Mouse (Mus musculus): ENCODE measurements at regions not wholly inside any gene's neighbourhood (a gene's known extent, or its start where the extent isn't known, plus 50 kb on each side); places are given as distances from the start of the nearest gene placed in this dataset.

GRCm38 (mm10) chr7:137522450-137522849 lies 85.0 kb downstream of the Glrx3 start:
- in situ Hi-C loops (cut with MboI, MseI): no loop called here

- in situ Hi-C loops (cut with MboI, MseI): no loop called here
These were observed 96.1 kb downstream of the Glrx3 start for GRCm38 (mm10) chr7:137533476-137533875.

- in situ Hi-C loops (cut with MboI, MseI): no loop called here
These were observed 112.6 kb downstream of the Glrx3 start for GRCm38 (mm10) chr7:137549991-137550390.

GRCm38 (mm10) chr7:137552551-137553198 lies 115.3 kb downstream of the Glrx3 start:
- in situ Hi-C loops (cut with MboI, MseI): no loop called here

DNA sequence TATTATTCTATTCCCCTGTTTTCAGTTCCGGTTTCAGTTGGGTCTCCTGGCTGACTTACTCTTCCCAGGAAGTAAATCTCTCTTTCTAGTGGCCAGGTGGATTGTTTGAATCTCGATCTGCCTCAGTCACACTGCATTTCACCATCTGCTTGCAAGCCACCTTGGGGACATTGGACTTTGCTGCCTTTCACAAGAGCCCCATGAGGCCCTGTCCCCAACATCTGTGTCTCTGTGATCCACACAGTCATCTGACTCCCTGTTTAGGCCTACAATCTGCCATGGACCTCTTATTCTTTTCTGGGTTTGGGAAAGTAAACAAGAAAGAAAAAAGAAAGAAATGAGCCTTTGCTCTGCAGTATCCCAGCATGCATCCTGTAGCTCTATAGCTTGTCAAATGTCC lies 118.1 kb downstream of the Glrx3 start:
- in situ Hi-C loops (cut with MboI, MseI): no loop called here

- in situ Hi-C loops (cut with MboI, MseI): no loop called here
These were observed 120.0 kb downstream of the Glrx3 start for GRCm38 (mm10) chr7:137557439-137557838.

- in situ Hi-C loops (cut with MboI, MseI): no loop called here
These were observed 121.5 kb downstream of the Glrx3 start for GRCm38 (mm10) chr7:137558871-137559270.

DNA sequence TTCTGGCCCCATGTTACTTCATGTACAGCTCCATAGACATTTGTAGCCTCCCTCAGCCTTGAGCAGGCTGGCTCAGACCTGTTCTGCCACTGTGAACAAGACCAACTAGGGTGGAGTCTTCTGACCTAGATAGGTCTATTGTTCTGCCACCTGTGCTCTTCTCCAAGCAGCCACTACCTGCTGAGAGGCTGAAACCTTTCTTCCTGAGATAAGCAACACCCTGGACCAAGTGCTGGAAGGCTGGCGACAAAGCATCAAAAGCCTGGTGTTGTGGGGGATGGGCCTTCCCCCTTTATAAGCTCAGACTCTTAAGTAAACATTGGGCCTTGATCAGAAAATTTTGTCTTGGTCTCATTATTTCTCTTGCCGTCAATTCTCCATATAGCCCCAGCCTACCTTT lies 132.8 kb downstream of the Glrx3 start:
- in situ Hi-C loops (cut with MboI, MseI): no loop called here

DNA sequence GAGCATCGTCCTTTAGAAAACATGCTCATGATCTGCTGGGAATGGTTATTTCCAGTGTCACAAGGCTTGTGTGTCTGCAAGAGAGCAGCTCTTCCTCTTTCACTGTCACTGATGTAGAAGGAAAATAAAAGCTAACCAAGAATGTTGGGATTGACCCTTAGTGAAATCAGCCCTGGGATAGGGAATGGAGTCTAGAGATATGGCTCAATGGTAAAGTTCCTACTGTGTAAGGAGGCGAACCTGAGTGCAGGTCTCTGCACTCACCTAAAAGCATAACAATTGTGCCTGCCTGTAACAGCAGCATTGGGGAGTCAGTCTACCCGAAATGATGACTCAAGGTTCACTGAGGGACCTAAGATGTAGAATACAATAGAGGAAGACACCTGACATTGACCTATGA lies 138.1 kb downstream of the Glrx3 start:
- in situ Hi-C loops (cut with MboI, MseI): no loop called here

DNA sequence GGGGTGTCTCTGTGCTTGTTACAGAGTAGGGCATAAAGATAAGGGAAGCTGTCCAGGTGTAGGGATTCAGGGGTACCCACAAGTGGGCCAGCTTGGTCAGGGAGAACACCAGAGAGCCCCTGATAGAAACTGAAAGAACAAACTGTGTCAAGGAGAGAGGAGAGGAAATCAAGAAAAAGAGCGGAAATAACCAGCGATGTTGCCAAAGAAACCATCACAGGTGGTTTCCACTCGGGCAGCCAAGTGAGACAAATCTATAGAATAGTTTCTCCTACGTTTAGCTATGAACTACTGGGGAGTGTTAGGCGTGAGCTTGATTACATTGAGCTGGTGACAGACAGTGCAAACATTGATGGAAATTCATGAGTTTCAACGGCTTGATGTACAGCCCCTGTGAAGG lies 138.8 kb downstream of the Glrx3 start:
- in situ Hi-C loops (cut with MboI, MseI): no loop called here

- in situ Hi-C loops (cut with MboI, MseI): loop anchor here (10.0 kb wide), 2 partner anchors 1079 to 1371 kb away; no protein-coding TSS in a partner anchor
These were observed 146.1 kb downstream of the Glrx3 start for GRCm38 (mm10) chr7:137583556-137583955.

- in situ Hi-C loops (cut with MboI, MseI): loop anchor here (10.0 kb wide), 2 partner anchors 1080 to 1370 kb away; no protein-coding TSS in a partner anchor
These were observed 147.5 kb downstream of the Glrx3 start for GRCm38 (mm10) chr7:137584916-137585315.

DNA sequence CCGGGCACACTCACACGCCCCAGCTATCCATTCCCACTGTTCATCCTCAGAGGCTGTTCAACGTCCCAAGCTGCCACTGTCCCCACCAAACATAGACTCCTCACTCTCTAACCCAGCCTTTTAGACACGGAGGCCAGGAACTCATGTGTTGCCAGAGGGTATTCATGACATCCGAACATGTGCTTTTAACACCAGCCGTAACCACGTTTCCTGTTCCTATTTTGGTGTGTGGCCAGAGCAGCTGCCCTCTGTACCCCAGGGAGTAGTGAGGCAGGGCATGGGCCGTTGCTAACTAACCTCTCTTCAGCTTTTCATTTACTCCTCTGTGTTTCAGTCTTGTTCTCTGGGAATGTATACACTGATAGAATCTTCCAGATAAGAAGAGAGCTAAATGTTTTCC lies 156.2 kb downstream of the Glrx3 start:
- in situ Hi-C loops (cut with MboI, MseI): no loop called here

GRCm38 (mm10) chr7:137595567-137595966 lies 158.2 kb downstream of the Glrx3 start:
- in situ Hi-C loops (cut with MboI, MseI): no loop called here

DNA sequence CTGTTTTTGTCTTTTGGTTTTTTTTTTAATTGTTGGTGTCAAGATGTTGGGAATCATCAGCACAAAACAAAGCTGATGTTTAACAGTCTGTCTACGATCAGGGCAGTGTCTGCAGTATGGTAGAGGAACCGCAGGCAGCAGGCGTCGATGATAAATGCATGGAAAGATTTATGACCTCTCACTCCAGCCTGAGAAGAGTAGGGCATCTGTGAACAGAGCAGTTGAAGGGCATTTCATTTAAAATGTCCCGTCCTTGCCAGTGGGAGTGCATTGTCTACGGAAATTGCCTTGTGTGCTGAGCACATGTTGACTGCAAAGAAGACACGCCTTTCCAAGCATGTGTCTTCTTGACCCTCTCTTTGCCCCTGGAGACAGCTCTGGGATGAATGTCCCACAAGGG lies 158.7 kb downstream of the Glrx3 start:
- in situ Hi-C loops (cut with MboI, MseI): no loop called here

- in situ Hi-C loops (cut with MboI, MseI): no loop called here
These were observed 165.6 kb downstream of the Glrx3 start for GRCm38 (mm10) chr7:137603039-137603438.

- in situ Hi-C loops (cut with MboI, MseI): no loop called here
These were observed 172.3 kb downstream of the Glrx3 start for GRCm38 (mm10) chr7:137609752-137610151.

GRCm38 (mm10) chr7:137611363-137611762 lies 173.9 kb downstream of the Glrx3 start:
- in situ Hi-C loops (cut with MboI, MseI): no loop called here

- in situ Hi-C loops (cut with MboI, MseI): no loop called here
These were observed 174.6 kb downstream of the Glrx3 start for GRCm38 (mm10) chr7:137611891-137612522.

DNA sequence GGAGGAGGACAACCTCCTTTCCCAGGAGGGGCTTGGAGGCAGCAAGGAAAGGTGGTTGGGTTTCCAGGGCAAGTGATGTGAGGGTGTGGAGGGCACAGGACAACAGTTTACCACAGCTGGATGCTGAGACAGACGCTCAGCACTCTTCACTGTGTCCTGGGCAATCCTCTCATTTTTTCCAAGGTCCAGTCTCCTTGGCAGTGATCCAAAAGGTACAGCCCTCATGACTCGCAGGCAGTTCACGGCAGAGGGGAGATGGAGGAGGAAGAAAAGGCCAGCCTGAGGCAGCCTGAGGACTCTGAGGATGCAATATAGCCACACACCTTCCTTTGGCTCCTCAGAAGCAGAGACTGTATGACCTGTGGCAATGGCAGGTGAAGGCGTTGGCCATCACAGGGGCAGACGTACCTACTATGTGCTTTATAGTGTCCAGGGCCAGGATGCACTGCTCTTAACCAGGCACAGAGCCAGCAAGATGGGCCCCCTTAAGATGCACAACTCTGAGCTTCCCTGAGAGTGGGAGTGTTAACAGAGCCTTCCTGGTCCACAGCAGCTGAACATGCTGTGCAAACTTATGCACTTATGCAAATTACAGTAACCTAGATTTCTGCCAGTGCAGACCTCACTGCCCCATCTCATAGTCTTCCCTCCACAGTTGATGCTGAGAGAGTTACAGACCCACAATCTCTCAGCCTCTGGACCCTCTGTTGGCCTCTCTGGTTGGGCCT lies 181.2 kb downstream of the Glrx3 start:
- in situ Hi-C loops (cut with MboI, MseI): no loop called here

- in situ Hi-C loops (cut with MboI, MseI): no loop called here
These were observed 181.9 kb downstream of the Glrx3 start for GRCm38 (mm10) chr7:137619286-137619789.

GRCm38 (mm10) chr7:137628266-137628665 lies 190.9 kb downstream of the Glrx3 start:
- in situ Hi-C loops (cut with MboI, MseI): no loop called here
